Mouse (Mus musculus) CH12.LX (cell line): ENCODE measurements around the gene Ccdc90b. TPM values are rescaled to one million over a fixed set of nuclear protein-coding genes. Genes with fewer than 3 reads are reported as not detected.

Source experiments
- DNase-seq: peaks from one replicate; pipeline ENCODE4 v3.0.0-alpha.2; 2013; ENCODE audit errors: extremely low read depth
- H3K27ac ChIP-seq: 2 replicates; pipeline ENCODE4 v1.5.1; 2012; ENCODE audit warnings: low read depth, mild to moderate bottlenecking, control low read depth, moderate library complexity; ENCODE audit not compliant: insufficient read depth
- H3K27me3 ChIP-seq: replicated peaks from 2 replicates; pipeline ENCODE3; 2012; ENCODE audit warnings: inconsistent platforms
- H3K36me3 ChIP-seq, 2 experiments: replicated peaks in 1 of 2; 2 replicates each; pipeline versions ENCODE3 to v1.6.1; 2012; ENCODE audit warnings: inconsistent platforms in 1 of 2, low read length in 1 of 2, mild to moderate bottlenecking in 1 of 2, mixed read lengths in 1 of 2, moderate library complexity in 1 of 2; ENCODE audit not compliant: control insufficient read depth in 1 of 2, insufficient read depth in 1 of 2
- H3K4me1 ChIP-seq, 2 experiments: 2 replicates each; pipeline ENCODE4 v1.6.1; 2012; ENCODE audit warnings: inconsistent platforms in 1 of 2, moderate library complexity in 1 of 2; ENCODE audit not compliant: insufficient read depth in 2 of 2, control insufficient read depth in 1 of 2
- H3K4me2 ChIP-seq: 2 replicates; pipeline ENCODE4 v1.6.1; 2012; ENCODE audit warnings: low read depth, mild to moderate bottlenecking, control low read depth; ENCODE audit not compliant: poor library complexity, insufficient read depth, severe bottlenecking
- H3K4me3 ChIP-seq, 3 experiments: fragments of 150-350 bp in 1 of 3; sonication (generic) in 1 of 3; replicated peaks in 1 of 3; 2 replicates each; pipeline versions ENCODE3 to v1.5.1; 2011 to 2012; ENCODE audit warnings: low read depth in 2 of 3, low read length in 2 of 3, mild to moderate bottlenecking in 2 of 3, moderate library complexity in 2 of 3, control low read depth in 1 of 3, improper control_type of control experiment in 1 of 3, inconsistent platforms in 1 of 3, mixed read lengths in 1 of 3; ENCODE audit not compliant: poor library complexity in 1 of 3
- H3K79me2 ChIP-seq: replicated peaks from 2 replicates; pipeline ENCODE4 v1.6.1; 2012; ENCODE audit warnings: mild to moderate bottlenecking, moderate library complexity; ENCODE audit not compliant: control insufficient read depth, poor library complexity, insufficient read depth, severe bottlenecking; ENCODE audit errors: extremely low read depth
- H3K9ac ChIP-seq: 2 replicates; pipeline ENCODE4 v1.6.1; 2012; ENCODE audit warnings: low read depth, mild to moderate bottlenecking, control low read depth, moderate library complexity; ENCODE audit not compliant: insufficient read depth
- H3K9me3 ChIP-seq: replicated peaks from 2 replicates; pipeline ENCODE3; 2012; ENCODE audit warnings: low read length, inconsistent platforms, mixed read lengths
- BHLHE40 ChIP-seq: IDR thresholded peaks from 2 replicates; pipeline ENCODE4 v1.6.1; 2011; ENCODE audit warnings: mild to moderate bottlenecking, low read depth, low read length, improper control_type of control experiment
- CHD1 ChIP-seq: IDR thresholded peaks from 2 replicates; pipeline ENCODE4 v1.6.1; 2012; ENCODE audit warnings: low read depth, low read length, improper control_type of control experiment, inconsistent platforms
- CHD2 ChIP-seq: IDR thresholded peaks from 2 replicates; pipeline ENCODE4 v1.6.1; 2011; ENCODE audit warnings: low read length, improper control_type of control experiment
- CTCF ChIP-seq, 2 experiments: IDR thresholded peaks in 1 of 2; conservative IDR thresholded peaks in 1 of 2; 2 replicates each; pipeline ENCODE4 v1.5.1; 2011 to 2012; ENCODE audit warnings: low read depth in 2 of 2, low read length in 2 of 2, improper control_type of control experiment in 1 of 2, inconsistent platforms in 1 of 2, mild to moderate bottlenecking in 1 of 2, moderate library complexity in 1 of 2
- E2F4 ChIP-seq: IDR thresholded peaks from 2 replicates; pipeline ENCODE4 v1.6.1; 2011; ENCODE audit warnings: low read depth, low read length, improper control_type of control experiment; ENCODE audit not compliant: insufficient replicate concordance
- ELF1 ChIP-seq: IDR thresholded peaks from 2 replicates; pipeline ENCODE4 v1.6.1; 2014; ENCODE audit warnings: low read depth, mild to moderate bottlenecking, inconsistent platforms, low read length, improper control_type of control experiment
- EP300 ChIP-seq: IDR thresholded peaks from 2 replicates; pipeline ENCODE4 v1.6.1; 2011; ENCODE audit warnings: low read length, improper control_type of control experiment
- ETS1 ChIP-seq: conservative IDR thresholded peaks from 2 replicates; pipeline ENCODE4 v1.6.1; 2012; ENCODE audit warnings: low read depth, mild to moderate bottlenecking, inconsistent platforms, low read length, improper control_type of control experiment, moderate library complexity
- GABPA ChIP-seq: IDR thresholded peaks from 2 replicates; pipeline ENCODE4 v1.6.1; 2012; ENCODE audit warnings: low read depth, low read length, improper control_type of control experiment, inconsistent platforms; ENCODE audit not compliant: insufficient replicate concordance
- IRF4 ChIP-seq: IDR thresholded peaks from 2 replicates; pipeline ENCODE4 v1.6.1; 2014; ENCODE audit warnings: low read depth, mild to moderate bottlenecking, inconsistent platforms, low read length, improper control_type of control experiment
- JUN ChIP-seq: IDR thresholded peaks from 2 replicates; pipeline ENCODE4 v1.6.1; 2011; ENCODE audit warnings: low read depth, mild to moderate bottlenecking, low read length, improper control_type of control experiment, moderate library complexity; ENCODE audit not compliant: insufficient read depth
- JUND ChIP-seq: conservative IDR thresholded peaks from 2 replicates; pipeline ENCODE4 v1.6.1; 2011; ENCODE audit warnings: low read depth, low read length, improper control_type of control experiment
- MAFK ChIP-seq: IDR thresholded peaks from 2 replicates; pipeline ENCODE4 v1.6.1; 2011; ENCODE audit warnings: low read length, improper control_type of control experiment; ENCODE audit not compliant: insufficient replicate concordance
- MAX ChIP-seq: IDR thresholded peaks from 2 replicates; pipeline ENCODE4 v1.6.1; 2011; ENCODE audit warnings: low read length, improper control_type of control experiment
- MAZ ChIP-seq: IDR thresholded peaks from 2 replicates; pipeline ENCODE4 v1.6.1; 2012; ENCODE audit warnings: low read depth, mild to moderate bottlenecking, inconsistent platforms, low read length, improper control_type of control experiment, moderate library complexity
- MYC ChIP-seq: IDR thresholded peaks from 2 replicates; pipeline ENCODE4 v1.6.1; 2011; ENCODE audit warnings: low read depth, mild to moderate bottlenecking, improper control_type of control experiment, low read length
- NRF1 ChIP-seq: IDR thresholded peaks from 2 replicates; pipeline ENCODE4 v1.6.1; 2014; ENCODE audit warnings: low read depth, mild to moderate bottlenecking, inconsistent platforms, low read length, improper control_type of control experiment, moderate library complexity
- PAX5 ChIP-seq: IDR thresholded peaks from 2 replicates; pipeline ENCODE4 v1.6.1; 2012; ENCODE audit warnings: low read length, inconsistent platforms, mixed read lengths
- POLR2A ChIP-seq: IDR thresholded peaks from 2 replicates; pipeline ENCODE4 v1.6.1; 2011; ENCODE audit warnings: low read depth, mild to moderate bottlenecking, improper control_type of control experiment, low read length
- RCOR1 ChIP-seq: conservative IDR thresholded peaks from 2 replicates; pipeline ENCODE4 v1.6.1; 2012; ENCODE audit warnings: low read depth, mild to moderate bottlenecking, inconsistent platforms, low read length, improper control_type of control experiment
- TBP ChIP-seq: conservative IDR thresholded peaks from 2 replicates; pipeline ENCODE4 v1.6.1; 2011; ENCODE audit warnings: low read depth, low read length, improper control_type of control experiment
- TCF12 ChIP-seq: IDR thresholded peaks from 2 replicates; pipeline ENCODE4 v1.6.1; 2014; ENCODE audit warnings: low read depth, mild to moderate bottlenecking, inconsistent platforms, low read length, improper control_type of control experiment
- USF1 ChIP-seq: IDR thresholded peaks from 2 replicates; pipeline ENCODE4 v1.6.1; 2014; ENCODE audit warnings: low read depth, mild to moderate bottlenecking, inconsistent platforms, low read length, improper control_type of control experiment
- ZNF384 ChIP-seq: IDR thresholded peaks from 2 replicates; pipeline ENCODE4 v1.6.1; 2012; ENCODE audit warnings: low read depth, low read length, improper control_type of control experiment, inconsistent platforms
- dilution Hi-C: fragments of 300-500 bp; cut with MboI; formaldehyde crosslinking; loops from 2 replicates; pipeline ENCODE4 v1.14.3; 2020; ENCODE audit warnings: low sequenced_read_pairs; ENCODE audit not compliant: extremely low pct_unique_long_range_greater_than_20kb, extremely low pct_ligation_motif_present
- in situ Hi-C: fragments of 300-500 bp; cut with MboI; formaldehyde crosslinking; loops from 3 replicates; pipeline ENCODE4 v1.14.3; 2019; ENCODE audit warnings: low sequenced_read_pairs, low pct_ligation_motif_present, low pct_unique_long_range_greater_than_20kb, mixed read lengths
- polyA plus RNA-seq: library from polyadenylated mRNA; unstranded; fragments of >175 nt; gene quantifications from 2 replicates; pipeline ENCODE4 v1.2.1, GENCODE M21; 2012; ENCODE audit warnings: low read depth; ENCODE audit not compliant: insufficient read length
- total RNA-seq, 2 experiments: library from RNA; depleted of rRNA; stranded (reverse); fragments of 300-350 nt in 1 of 2; fragments of >200 nt in 1 of 2; gene quantifications; 2 replicates each; pipeline ENCODE4 v1.2.3; 2012 to 2014

The Ccdc90b gene
- total and polyA plus RNA-seq, 3 experiments, result 2.0 to 16.5 (median 6.5) TPM

DNA sequence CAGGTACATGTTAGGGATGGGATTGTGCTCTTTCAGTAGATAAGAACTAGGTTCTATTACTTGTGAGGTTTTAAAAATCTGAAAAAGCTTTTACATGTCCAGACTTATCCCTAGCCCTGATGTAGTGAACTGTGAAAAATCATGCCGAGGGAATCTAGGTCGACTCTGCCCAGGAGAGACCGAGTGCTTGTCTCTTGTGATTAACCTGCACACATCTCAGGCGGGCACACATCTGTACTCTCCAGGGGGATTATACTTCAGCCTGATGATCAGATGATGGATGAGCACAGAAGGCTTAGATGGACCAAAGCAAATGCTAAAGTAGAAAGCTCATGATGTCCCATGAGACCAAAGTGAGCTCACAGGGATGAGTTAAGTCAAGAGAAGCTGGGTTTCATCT is 31.7 kb upstream of the Ccdc90b start:
- no peaks in the 10 kb centered on the region for H3K27me3 ChIP-seq
- no peak overlapping the region for H3K4me3 ChIP-seq
- H3K4me2 ChIP-seq, result no peak overlapping the region
- in situ Hi-C loops, result no loop called here
- no peak overlapping the region for H3K27ac ChIP-seq
- dilution Hi-C loops, result no loop called here
- no peak for TF ChIP-seq JUND
- no peak for TF ChIP-seq JUN
- TF ChIP-seq MAX, result no peak
- TF ChIP-seq MAZ, result no peak
- no peak for TF ChIP-seq TBP
- no peaks in the 10 kb centered on the region for H3K9me3 ChIP-seq
- DNase-seq, result no peak
- no peak overlapping the region for H3K9ac ChIP-seq
- no peaks in the 10 kb centered on the region for H3K79me2 ChIP-seq
- no peaks in the 10 kb centered on the region for H3K36me3 ChIP-seq
- H3K4me1 ChIP-seq, result 0 out of 4 replicates have a peak, but pooled peaks cover 0 to 2% of the 10 kb centered on the region in 2 experiments

DNA sequence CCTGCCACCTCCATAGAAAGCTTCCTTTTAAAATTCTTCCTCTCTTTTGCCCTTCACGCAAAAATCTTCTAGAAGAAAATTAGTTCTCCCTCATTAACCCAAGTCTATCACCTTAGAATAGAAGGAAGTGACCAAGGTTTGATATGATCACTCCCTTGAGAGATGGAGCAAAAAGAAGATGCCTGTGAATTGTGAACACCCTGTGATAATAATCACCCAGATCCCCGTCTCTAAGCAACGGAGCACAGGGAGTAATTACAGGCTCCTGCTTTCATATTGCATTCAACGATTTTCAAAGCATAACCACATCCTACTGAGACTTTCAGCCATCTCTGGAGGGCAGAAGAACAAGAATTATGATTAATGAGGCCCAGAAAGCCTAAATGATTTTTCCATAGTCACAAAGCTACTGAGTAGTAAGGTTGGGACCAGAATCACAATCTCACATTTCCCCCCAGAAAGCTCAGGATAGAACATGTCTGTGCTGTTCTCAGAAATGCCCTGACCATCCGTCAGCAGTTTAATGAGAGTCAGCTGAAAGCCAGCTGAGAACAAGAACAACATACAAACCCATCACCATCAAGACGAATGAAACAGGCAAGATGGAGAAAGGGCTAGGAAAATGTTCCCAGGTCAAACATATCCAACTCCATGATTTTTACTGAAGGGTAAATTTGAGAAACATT is 28.5 kb upstream of the Ccdc90b start:
- Histone ChIP-seq H3K4me2 (no peak overlapping the region), H3K4me3 (no peak overlapping the region), H3K27ac (no peak overlapping the region), H3K4me1 (0 out of 4 replicates have a peak, but pooled peaks cover 0 to 2% of the 10 kb centered on the region in 2 experiments), H3K36me3 (no peaks in the 10 kb centered on the region), H3K79me2 (no peaks in the 10 kb centered on the region), H3K9me3 (no peaks in the 10 kb centered on the region), H3K27me3 (no peaks in the 10 kb centered on the region), H3K9ac (no peak overlapping the region)
- TF ChIP-seq PAX5 (no peak), CHD1 (no peak), MYC (no peak), MAX (no peak), NRF1 (no peak), JUN (no peak), ZNF384 (no peak), CHD2 (no peak)
- in situ Hi-C loops, result no loop called here
- DNase-seq, result no peak
- dilution Hi-C loops, result no loop called here

DNA sequence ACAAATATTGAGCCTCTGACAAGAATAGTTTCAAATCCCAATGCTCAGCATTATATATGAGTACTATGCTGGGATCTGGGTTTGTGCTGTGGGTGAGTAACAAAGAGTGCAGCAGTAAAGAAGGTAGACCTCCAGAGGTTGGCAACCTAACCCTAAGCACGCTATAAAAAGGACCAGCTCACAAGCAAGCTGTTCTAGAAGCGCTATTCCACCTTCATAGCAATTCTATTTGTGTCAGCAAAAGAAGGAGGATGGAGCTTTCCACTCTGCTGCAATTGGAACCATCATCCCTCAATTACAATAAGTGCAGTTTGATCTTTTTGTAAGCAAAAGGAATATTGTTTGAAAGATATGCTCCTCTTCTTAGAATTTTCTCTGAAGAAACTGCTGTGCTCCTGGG is 14.2 kb upstream of the Ccdc90b start:
- Histone ChIP-seq H3K27me3 (no peaks in the 10 kb centered on the region), H3K9me3 (no peaks in the 10 kb centered on the region)
- dilution Hi-C loops, result no loop called here
- TF ChIP-seq E2F4, result no peak
- no peak for TF ChIP-seq CTCF (conservative IDR thresholded peaks at IDR 0.05 in 1 of 2, IDR thresholded peaks at IDR 0.05 in 1 of 2; ENCODE audit: low read depth in 2 of 2, low read length in 2 of 2)
- no peak for TF ChIP-seq ETS1
- no peak for TF ChIP-seq BHLHE40
- TF ChIP-seq MYC, result no peak
- TF ChIP-seq JUN, result no peak
- TF ChIP-seq RCOR1, result no peak
- TF ChIP-seq MAFK, result no peak
- TF ChIP-seq GABPA, result no peak
- no peak for TF ChIP-seq USF1
- no peak for TF ChIP-seq JUND
- no peak for TF ChIP-seq CHD2
- no peak for TF ChIP-seq NRF1
- no peak for TF ChIP-seq ELF1
- TF ChIP-seq TCF12, result no peak
- no peak for TF ChIP-seq TBP
- TF ChIP-seq EP300, result no peak
- TF ChIP-seq IRF4, result no peak
- TF ChIP-seq POLR2A, result no peak
- TF ChIP-seq, all 38 proteins: peak for 0
- H3K27ac ChIP-seq, result no peak overlapping the region
- H3K4me1 ChIP-seq, result no peaks in the 10 kb centered on the region
- H3K79me2 ChIP-seq, result no peaks in the 10 kb centered on the region
- H3K9ac ChIP-seq, result no peak overlapping the region
- in situ Hi-C loops, result no loop called here
- DNase-seq, result no peak
- no peak overlapping the region for H3K4me3 ChIP-seq
- no peaks in the 10 kb centered on the region for H3K36me3 ChIP-seq
- H3K4me2 ChIP-seq, result no peak overlapping the region
